Mouse (Mus musculus): Measurements from ENCODE around the gene Cnbd2. TPM values are rescaled to one million over a fixed set of nuclear protein-coding genes. Genes with fewer than 3 reads are reported as not detected.

The Cnbd2 gene
- polyA plus RNA-seq, 1 experiment from 2014 or later, result 3.4 TPM

- H3K4me1 ChIP-seq (ENCODE audit: control insufficient read depth, insufficient read depth, low read length), result 0 out of 2 replicates have a peak, but pooled peaks cover 3% of the 10 kb centered on the region
- WGBS, result 71% methylated on average over 4 of the region's 4 CpGs
- no peak for ATAC-seq (ENCODE audit: insufficient number of reproducible peaks, insufficient read depth, low FRiP score, low read depth)
- no peak overlapping the region for H3K4me2 ChIP-seq (replicated peaks; ENCODE audit: low read depth, low read length)
- no peak overlapping the region for H3K4me3 ChIP-seq (ENCODE audit: low read depth, low read length)
- no peaks in the 10 kb centered on the region for H3K27me3 ChIP-seq (ENCODE audit: control insufficient read depth, insufficient read depth, low read length)
- H3K27ac ChIP-seq (ENCODE audit: low read length), result no peak overlapping the region
- no peaks in the 10 kb centered on the region for H3K9me3 ChIP-seq (ENCODE audit: control insufficient read depth, low read depth, low read length)
- H3K36me3 ChIP-seq (ENCODE audit: control insufficient read depth, insufficient read depth, low read length), result no peaks in the 10 kb centered on the region
- H3K9ac ChIP-seq (replicated peaks; ENCODE audit: low read depth, low read length), result no peak overlapping the region
Measured at GRCm38 (mm10) chr2:156348812-156349211, 36.7 kb downstream of the Cnbd2 start.

GRCm38 (mm10) chr2:156349286-156349848, 37.3 kb downstream of the Cnbd2 start:
- H3K27ac ChIP-seq (ENCODE audit: low read length), result no peak overlapping the region
- 0 out of 2 replicates have a peak, but pooled peaks cover 3% of the 10 kb centered on the region for H3K4me1 ChIP-seq (ENCODE audit: control insufficient read depth, insufficient read depth, low read length)
- no peaks in the 10 kb centered on the region for H3K27me3 ChIP-seq (ENCODE audit: control insufficient read depth, insufficient read depth, low read length)
- no peak overlapping the region for H3K4me3 ChIP-seq (ENCODE audit: low read depth, low read length)
- no peak overlapping the region for H3K4me2 ChIP-seq (replicated peaks; ENCODE audit: low read depth, low read length)
- ATAC-seq (ENCODE audit: insufficient number of reproducible peaks, insufficient read depth, low FRiP score, low read depth), result no peak
- no peaks in the 10 kb centered on the region for H3K9me3 ChIP-seq (ENCODE audit: control insufficient read depth, low read depth, low read length)
- H3K36me3 ChIP-seq (ENCODE audit: control insufficient read depth, insufficient read depth, low read length), result no peaks in the 10 kb centered on the region
- WGBS, result 88% methylated on average over 4 of the region's 4 CpGs
- H3K9ac ChIP-seq (replicated peaks; ENCODE audit: low read depth, low read length), result no peak overlapping the region

- ATAC-seq (ENCODE audit: insufficient number of reproducible peaks, insufficient read depth, low FRiP score, low read depth), result no peak
Measured at GRCm38 (mm10) chr2:156351243-156351642, 39.1 kb downstream of the Cnbd2 start.

DNA sequence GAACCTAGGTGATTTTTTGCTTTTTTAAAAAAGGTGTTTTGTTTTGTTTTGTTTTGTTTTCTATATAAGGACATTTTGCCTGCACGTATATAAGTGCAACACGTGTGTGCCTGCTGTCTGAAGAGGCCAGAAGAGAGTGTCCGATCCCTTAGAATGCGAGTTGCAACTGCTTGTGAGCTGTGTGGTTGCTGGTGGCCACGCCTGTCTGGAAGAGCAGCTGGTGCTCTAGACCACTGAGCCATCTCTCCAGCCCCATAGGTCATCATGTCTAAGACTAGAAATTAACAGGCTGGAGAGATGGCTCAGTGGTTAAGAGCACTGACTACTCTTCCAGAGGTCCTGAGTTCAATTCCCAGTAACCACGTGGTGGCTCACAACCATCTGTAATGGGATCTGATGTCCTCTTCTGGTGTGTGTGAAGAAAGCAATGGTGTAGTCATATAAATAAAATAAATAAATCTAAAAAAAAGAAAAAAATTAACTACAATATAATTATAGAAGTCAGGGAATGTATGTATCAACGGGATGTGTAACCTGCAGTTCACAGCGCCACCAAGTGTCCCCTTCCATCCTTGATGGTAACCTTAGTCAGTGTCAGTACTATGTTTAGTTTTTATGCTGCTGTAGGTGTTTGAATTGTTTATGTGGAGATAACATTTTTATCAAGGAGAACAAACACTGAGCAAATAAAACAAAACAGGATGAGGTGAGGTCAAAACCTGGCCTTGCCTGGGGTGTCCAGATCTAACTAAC, 40.5 kb downstream of the Cnbd2 start:
- Histone ChIP-seq H3K36me3 (ENCODE audit: control insufficient read depth, insufficient read depth, low read length) (no peaks in the 10 kb centered on the region), H3K4me3 (ENCODE audit: low read depth, low read length) (no peak overlapping the region)
- ATAC-seq (ENCODE audit: insufficient number of reproducible peaks, insufficient read depth, low FRiP score, low read depth), result no peak

More at GRCm38 (mm10) chr2:156351243-156351642, 39.1 kb downstream of the Cnbd2 start:
- Histone ChIP-seq H3K4me1 (ENCODE audit: control insufficient read depth, insufficient read depth, low read length) (0 out of 2 replicates have a peak, but pooled peaks cover 3% of the 10 kb centered on the region), H3K4me2 (replicated peaks; ENCODE audit: low read depth, low read length) (no peak overlapping the region), H3K27me3 (ENCODE audit: control insufficient read depth, insufficient read depth, low read length) (no peaks in the 10 kb centered on the region), H3K9ac (replicated peaks; ENCODE audit: low read depth, low read length) (no peak overlapping the region), H3K4me3 (ENCODE audit: low read depth, low read length) (no peak overlapping the region), H3K36me3 (ENCODE audit: control insufficient read depth, insufficient read depth, low read length) (no peaks in the 10 kb centered on the region), H3K27ac (ENCODE audit: low read length) (no peak overlapping the region), H3K9me3 (ENCODE audit: control insufficient read depth, low read depth, low read length) (no peaks in the 10 kb centered on the region)
- WGBS, result 79% methylated on average over 7 of the region's 7 CpGs

DNA sequence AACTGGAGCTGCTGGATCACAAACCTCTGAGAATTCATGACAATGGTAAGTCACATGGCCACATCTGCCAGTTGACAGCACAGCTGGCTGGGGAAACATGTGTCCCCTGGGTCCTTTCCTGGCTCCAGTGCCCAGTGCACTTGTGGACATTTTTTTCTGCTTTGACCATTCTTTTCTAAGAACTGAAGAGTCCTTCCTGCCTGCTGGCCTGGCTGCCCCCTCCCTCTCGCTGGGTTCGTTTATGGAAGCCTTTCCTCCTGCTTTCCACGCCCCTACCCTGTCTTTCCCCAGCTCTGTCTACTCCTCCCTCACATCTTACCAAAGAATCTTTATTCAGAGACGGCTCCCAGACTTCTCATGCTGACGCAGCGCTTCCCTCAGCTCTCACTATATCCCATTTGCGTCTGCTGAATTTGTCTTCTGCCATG, 41.2 kb downstream of the Cnbd2 start:
- Histone ChIP-seq H3K9ac (replicated peaks; ENCODE audit: low read depth, low read length) (no peak overlapping the region), H3K4me1 (ENCODE audit: control insufficient read depth, insufficient read depth, low read length) (0 out of 2 replicates have a peak, but pooled peaks cover 3% of the 10 kb centered on the region), H3K9me3 (ENCODE audit: control insufficient read depth, low read depth, low read length) (no peaks in the 10 kb centered on the region), H3K4me3 (ENCODE audit: low read depth, low read length) (no peak overlapping the region), H3K36me3 (ENCODE audit: control insufficient read depth, insufficient read depth, low read length) (no peaks in the 10 kb centered on the region), H3K4me2 (replicated peaks; ENCODE audit: low read depth, low read length) (no peak overlapping the region), H3K27me3 (ENCODE audit: control insufficient read depth, insufficient read depth, low read length) (no peaks in the 10 kb centered on the region), H3K27ac (ENCODE audit: low read length) (no peak overlapping the region)
- ATAC-seq (ENCODE audit: insufficient number of reproducible peaks, insufficient read depth, low FRiP score, low read depth), result no peak
- WGBS, result 32% methylated on average over 7 of the region's 7 CpGs

More for the DNA sequence above, 40.5 kb downstream of the Cnbd2 start:
- Histone ChIP-seq H3K4me2 (replicated peaks; ENCODE audit: low read depth, low read length) (no peak overlapping the region), H3K4me1 (ENCODE audit: control insufficient read depth, insufficient read depth, low read length) (0 out of 2 replicates have a peak, but pooled peaks cover 3% of the 10 kb centered on the region), H3K27ac (ENCODE audit: low read length) (no peak overlapping the region), H3K27me3 (ENCODE audit: control insufficient read depth, insufficient read depth, low read length) (no peaks in the 10 kb centered on the region), H3K9ac (replicated peaks; ENCODE audit: low read depth, low read length) (no peak overlapping the region), H3K9me3 (ENCODE audit: control insufficient read depth, low read depth, low read length) (no peaks in the 10 kb centered on the region)
- WGBS, result 74% methylated on average over 8 of the region's 8 CpGs

- Histone ChIP-seq H3K4me1 (ENCODE audit: control insufficient read depth, insufficient read depth, low read length) (0 out of 2 replicates have a peak, but pooled peaks cover 3% of the 10 kb centered on the region), H3K4me3 (ENCODE audit: low read depth, low read length) (no peak overlapping the region), H3K9me3 (ENCODE audit: control insufficient read depth, low read depth, low read length) (no peaks in the 10 kb centered on the region), H3K27me3 (ENCODE audit: control insufficient read depth, insufficient read depth, low read length) (no peaks in the 10 kb centered on the region), H3K36me3 (ENCODE audit: control insufficient read depth, insufficient read depth, low read length) (no peaks in the 10 kb centered on the region), H3K9ac (replicated peaks; ENCODE audit: low read depth, low read length) (no peak overlapping the region), H3K27ac (ENCODE audit: low read length) (no peak overlapping the region), H3K4me2 (replicated peaks; ENCODE audit: low read depth, low read length) (no peak overlapping the region)
- WGBS, result 71% methylated on average over 7 of the region's 7 CpGs
- no peak for ATAC-seq (ENCODE audit: insufficient number of reproducible peaks, insufficient read depth, low FRiP score, low read depth)
Measured at GRCm38 (mm10) chr2:156356031-156356430, 43.9 kb downstream of the Cnbd2 start.

GRCm38 (mm10) chr2:156368465-156368864, 56.4 kb downstream of the Cnbd2 start:
- Histone ChIP-seq H3K9me3 (ENCODE audit: control insufficient read depth, low read depth, low read length) (no peaks in the 10 kb centered on the region), H3K27me3 (ENCODE audit: control insufficient read depth, insufficient read depth, low read length) (no peaks in the 10 kb centered on the region), H3K4me2 (replicated peaks; ENCODE audit: low read depth, low read length) (no peak overlapping the region), H3K36me3 (ENCODE audit: control insufficient read depth, insufficient read depth, low read length) (no peaks in the 10 kb centered on the region), H3K4me1 (ENCODE audit: control insufficient read depth, insufficient read depth, low read length) (no peaks in the 10 kb centered on the region), H3K27ac (ENCODE audit: low read length) (no peak overlapping the region), H3K4me3 (ENCODE audit: low read depth, low read length) (no peak overlapping the region), H3K9ac (replicated peaks; ENCODE audit: low read depth, low read length) (no peak overlapping the region)
- 67% methylated on average over 3 of the region's 3 CpGs for WGBS
- ATAC-seq (ENCODE audit: insufficient number of reproducible peaks, insufficient read depth, low FRiP score, low read depth), result no peak

DNA sequence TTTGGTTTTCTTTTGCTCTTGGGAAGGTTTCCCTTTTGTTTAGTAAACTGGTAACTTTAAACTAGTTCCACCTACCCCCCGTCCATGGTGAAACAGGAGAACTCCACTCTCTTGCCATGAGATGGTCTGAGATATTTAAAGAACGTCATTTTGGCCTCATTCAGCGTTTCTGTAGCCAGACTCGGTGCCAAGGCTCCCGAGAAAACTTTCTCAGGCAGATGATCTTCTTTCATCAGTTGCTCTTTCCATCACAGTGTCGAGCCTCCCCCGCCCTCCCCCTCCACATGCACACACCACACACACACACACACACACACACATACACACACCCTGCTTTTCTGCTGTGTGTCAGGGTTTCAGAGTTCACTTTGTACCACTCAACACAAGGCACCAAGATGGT, 58.8 kb downstream of the Cnbd2 start:
- no peak overlapping the region for H3K9ac ChIP-seq (replicated peaks; ENCODE audit: low read depth, low read length)
- no peaks in the 10 kb centered on the region for H3K9me3 ChIP-seq (ENCODE audit: control insufficient read depth, low read depth, low read length)
- no peaks in the 10 kb centered on the region for H3K36me3 ChIP-seq (ENCODE audit: control insufficient read depth, insufficient read depth, low read length)
- WGBS, result 71% methylated on average over 7 of the region's 7 CpGs
- no peaks in the 10 kb centered on the region for H3K27me3 ChIP-seq (ENCODE audit: control insufficient read depth, insufficient read depth, low read length)
- no peak for ATAC-seq (ENCODE audit: insufficient number of reproducible peaks, insufficient read depth, low FRiP score, low read depth)
- H3K27ac ChIP-seq (ENCODE audit: low read length), result no peak overlapping the region
- no peak overlapping the region for H3K4me2 ChIP-seq (replicated peaks; ENCODE audit: low read depth, low read length)
- H3K4me3 ChIP-seq (ENCODE audit: low read depth, low read length), result no peak overlapping the region
- no peaks in the 10 kb centered on the region for H3K4me1 ChIP-seq (ENCODE audit: control insufficient read depth, insufficient read depth, low read length)

Data from stomach, embryonic 14.5 days (tissue).